Mouse (Mus musculus): ENCODE data around the gene Scube3.
A peak's percentile ranks its signal among the peaks of the same experiment; 100 is the strongest.

Gene Scube3

DNA sequence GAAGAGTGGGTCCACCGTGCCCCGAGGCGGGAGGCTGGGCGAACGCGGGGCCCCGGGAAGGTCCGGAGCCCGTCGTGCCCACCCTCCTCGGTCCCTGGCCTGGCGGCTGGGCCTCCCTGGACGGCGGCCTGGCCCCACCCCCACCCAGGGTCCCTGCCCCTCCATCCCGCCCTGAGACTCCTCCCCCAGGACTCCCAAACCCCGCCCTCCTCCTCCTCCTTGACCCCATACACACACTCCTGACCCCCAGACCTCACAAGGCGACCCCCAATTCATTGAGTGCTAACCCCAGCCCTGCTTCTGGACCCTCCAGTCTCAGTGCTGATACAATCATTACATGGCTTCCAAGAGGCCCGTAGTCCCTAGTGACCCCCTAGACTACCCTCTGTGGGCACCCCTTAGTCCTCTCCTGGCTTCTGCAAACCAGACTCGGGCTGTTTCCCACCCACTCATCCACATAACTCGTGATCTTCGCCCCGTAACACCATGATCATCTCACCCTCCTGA is 35.7 kb downstream of the Scube3 start:
- DNase-seq (ENCODE audit: low spot score in 2 of 2) = peak in 1 of 2 experiments; percentile 16

- no peak for DNase-seq (ENCODE audit: low spot score in 2 of 2)
Observed at GRCm38 (mm10) chr17:28180331-28180730, 38.4 kb downstream of the Scube3 start.

- DNase-seq (ENCODE audit: low spot score in 2 of 2) = peak in 1 of 2 experiments; percentile 13
Observed at GRCm38 (mm10) chr17:28180783-28181544, 39.0 kb downstream of the Scube3 start.

DNA sequence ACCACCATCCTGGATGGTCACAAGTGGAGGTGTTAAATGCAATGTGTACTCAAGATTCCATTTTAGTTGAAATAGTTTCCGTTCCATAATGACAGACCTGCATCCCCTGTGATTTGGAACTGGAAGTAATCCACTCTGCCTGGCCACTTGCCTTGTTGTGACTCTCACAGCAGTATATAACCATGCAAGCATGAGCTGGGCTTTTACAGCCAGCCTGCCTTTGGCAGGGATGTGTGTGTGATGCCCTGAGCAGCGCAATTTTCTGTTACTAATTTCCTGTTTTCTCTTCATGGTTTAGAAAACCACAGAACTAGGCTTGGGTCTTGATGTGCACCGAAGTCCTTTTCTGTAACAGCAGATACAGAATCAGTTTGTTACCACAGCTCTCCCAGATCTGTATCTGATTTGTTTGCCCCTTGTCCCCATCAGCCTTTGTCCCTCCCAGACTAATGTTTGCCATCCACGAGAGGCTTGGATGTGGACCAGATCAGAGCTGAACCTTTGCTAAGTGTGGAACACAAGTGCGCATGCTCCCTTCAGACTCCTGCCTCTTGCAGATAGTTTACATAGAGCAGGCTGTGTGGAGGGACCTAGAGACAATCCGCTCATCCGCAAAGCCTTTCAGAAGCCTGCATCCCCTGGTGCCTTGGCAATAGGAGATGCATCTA is 43.2 kb downstream of the Scube3 start:
- no peak for DNase-seq (ENCODE audit: low spot score in 2 of 2)

DNA sequence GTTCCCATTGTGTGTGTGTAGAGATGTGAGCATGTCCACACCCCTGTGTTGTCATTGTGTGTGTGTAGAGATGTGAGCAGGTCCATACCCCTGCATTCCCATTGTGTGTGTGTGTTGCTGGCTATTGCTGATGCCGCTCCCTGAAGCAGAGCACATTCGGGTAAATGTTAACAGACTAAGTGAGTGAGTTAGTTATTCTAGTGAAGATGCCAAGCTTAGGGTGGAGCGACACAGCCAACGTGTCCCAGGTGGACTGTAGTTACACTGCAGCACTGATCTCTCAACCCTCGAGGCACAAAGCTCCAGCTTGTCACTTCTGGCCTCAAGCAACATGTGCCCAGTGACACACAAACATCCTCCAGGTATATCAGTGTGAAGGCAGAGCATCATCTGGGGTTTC is 46.4 kb downstream of the Scube3 start:
- DNase-seq (ENCODE audit: low spot score in 2 of 2) = no peak

DNA sequence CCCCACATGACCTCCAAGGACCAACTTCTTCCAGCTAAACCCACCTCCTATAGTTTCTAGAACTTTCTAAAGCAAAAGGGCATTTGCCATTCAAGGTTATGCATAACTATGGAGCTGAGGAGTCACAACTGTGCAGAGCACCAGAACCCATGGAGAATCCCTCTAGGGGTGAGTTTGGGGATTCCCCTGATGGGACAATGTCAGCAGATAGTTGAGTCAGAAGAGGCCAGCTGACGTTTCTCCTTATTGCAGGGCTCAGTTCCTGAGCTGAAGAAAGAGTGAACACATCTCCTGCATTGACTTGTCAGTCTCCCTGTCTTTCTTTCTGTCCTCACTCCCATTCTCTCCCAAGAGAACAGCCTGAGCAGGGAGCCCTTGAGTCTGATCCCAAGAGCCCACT is 50.8 kb downstream of the Scube3 start:
- DNase-seq (ENCODE audit: low spot score in 2 of 2) = no peak

GRCm38 (mm10) chr17:28193559-28193958 is 51.6 kb downstream of the Scube3 start:
- no peak for DNase-seq (ENCODE audit: low spot score in 2 of 2)

DNA sequence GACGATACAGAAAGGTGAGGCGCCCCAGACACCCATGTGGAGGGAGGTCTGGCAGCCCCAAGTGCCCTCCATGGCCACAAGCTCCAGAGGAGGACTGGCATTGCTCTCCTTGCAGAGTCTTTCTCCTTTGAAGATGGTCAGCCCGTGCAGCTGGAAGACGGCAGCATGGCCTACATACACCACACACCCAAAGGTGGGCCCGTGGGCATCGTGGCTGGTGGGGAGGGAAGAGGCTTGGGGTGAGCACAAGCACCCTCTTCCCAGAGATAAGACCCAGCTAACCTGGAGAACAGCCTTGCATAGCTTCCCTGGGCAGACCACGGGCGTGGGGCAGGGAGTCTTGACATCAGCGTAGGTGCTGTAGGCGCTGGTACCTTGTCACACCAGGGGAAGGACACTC is 53.1 kb downstream of the Scube3 start:
- DNase-seq (ENCODE audit: low spot score in 2 of 2) = no peak

DNA sequence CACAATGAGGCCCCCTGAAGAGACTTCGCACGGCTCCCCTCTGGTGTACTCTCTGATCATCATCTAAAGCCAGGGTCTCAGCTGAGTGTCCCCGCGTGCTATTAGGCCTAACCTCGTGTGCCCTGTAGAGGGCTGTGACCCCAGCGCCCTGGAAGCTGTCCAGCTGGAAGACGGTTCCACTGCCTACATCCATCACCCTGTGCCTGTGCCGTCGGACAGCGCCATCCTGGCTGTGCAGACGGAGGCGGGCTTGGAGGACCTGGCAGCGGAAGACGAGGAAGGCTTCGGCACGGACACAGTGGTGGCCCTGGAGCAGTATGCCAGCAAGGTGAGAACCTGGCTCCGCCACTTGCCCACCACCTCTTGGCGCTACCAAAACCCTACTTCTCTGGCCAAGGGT is 55.7 kb downstream of the Scube3 start:
- DNase-seq (ENCODE audit: low spot score in 2 of 2) = no peak

- DNase-seq (ENCODE audit: low spot score in 2 of 2) = no peak
Observed at GRCm38 (mm10) chr17:28201982-28202381, 60.0 kb downstream of the Scube3 start.

DNA sequence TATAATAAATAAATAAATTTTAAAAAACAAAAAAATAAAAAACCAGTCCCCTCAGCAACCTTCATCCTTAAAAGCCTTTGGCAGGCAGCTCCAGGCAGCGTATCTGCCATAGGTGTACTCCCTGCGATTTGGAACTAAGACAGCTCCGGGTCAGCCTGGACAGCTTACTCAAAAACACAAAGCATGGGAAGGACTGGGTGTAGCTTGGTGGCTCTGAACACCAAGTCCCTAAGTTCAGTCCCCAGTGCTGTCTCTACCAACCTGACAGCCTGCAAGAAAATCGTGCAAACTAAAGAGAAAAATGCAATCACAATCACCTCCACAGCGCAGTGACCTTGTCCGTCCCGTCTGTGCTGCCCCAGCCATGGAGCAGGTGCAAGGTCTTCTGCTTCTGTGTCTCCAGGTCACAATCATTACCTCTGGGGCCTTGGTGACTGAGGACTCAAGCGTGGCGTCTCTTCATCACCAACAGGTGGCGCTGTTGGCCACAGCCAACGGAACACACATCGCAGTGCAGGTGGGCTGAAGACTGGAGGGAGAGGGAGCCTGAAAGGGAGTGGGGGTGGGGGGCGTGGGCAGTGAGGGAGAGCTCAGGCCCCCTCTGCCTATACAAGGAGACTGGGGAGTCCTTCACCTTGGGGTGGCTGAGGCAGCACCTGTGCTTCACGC is 62.2 kb downstream of the Scube3 start:
- peak in 1 of 2 experiments; percentile 26 for DNase-seq (ENCODE audit: low spot score in 2 of 2)

GRCm38 (mm10) chr17:28205443-28205842 is 63.5 kb downstream of the Scube3 start:
- DNase-seq (ENCODE audit: low spot score in 2 of 2) = no peak

DNA sequence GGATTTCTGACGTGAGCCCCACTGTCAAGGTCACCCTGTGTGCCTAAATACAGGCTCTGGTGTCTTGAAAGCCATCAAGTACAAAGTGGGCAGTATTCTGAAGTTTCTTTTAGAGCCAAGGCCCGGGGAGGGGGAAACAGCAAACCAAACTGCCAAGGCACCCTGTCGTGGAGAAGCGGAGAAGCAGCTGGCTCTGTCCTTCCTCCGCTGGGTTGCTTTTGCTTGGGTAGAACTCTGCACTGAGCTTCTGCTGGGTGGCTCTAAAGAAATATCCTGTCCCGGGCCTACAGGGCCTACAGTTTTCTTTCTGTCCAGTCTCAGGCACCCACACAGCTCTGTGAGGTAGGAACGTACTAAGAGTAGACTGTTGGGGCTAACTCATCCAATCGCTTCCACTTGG is 65.2 kb downstream of the Scube3 start:
- no peak for DNase-seq (ENCODE audit: low spot score in 2 of 2)

DNA sequence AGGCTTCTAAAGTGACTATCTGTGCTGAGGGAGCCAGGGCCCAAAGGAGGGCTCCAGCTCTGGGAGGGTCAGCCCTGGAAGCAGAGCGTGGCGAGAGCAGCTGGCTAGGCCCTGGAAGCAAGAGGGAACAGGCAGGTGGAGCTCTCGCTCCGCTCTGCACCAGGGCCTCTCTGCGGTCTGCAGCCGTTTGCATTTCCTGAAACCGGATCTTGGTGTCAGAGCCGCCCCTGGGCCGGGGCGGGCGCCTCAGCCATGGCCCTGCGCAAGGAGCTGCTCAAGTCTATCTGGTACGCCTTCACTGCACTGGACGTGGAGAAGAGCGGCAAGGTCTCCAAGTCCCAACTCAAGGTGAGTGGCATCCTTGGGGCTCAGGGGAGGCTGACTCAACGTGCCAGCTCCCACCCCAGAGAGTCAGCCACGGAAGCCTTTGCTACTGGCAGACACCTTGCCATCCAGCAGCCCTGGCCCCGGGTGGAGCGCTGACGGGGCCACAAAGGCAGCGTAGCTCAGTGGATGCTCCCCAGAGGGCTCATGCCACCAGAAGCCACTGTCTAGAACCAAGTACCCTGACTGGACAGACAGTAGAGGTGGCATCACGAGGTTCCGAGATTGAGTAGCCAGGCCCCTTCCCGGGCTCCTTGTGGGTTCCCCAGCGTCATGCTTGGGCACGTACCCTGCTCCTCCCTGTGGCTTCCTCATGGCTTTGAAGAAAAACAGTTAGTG is 65.8 kb downstream of the Scube3 start, which contains the start of gene Def6:
Gene Def6, plus strand, starts transcription at position 188 of the 723 bp plus-strand sequence.
- DNase-seq (ENCODE audit: low spot score in 2 of 2) = peak; percentile 80 to 83

DNA sequence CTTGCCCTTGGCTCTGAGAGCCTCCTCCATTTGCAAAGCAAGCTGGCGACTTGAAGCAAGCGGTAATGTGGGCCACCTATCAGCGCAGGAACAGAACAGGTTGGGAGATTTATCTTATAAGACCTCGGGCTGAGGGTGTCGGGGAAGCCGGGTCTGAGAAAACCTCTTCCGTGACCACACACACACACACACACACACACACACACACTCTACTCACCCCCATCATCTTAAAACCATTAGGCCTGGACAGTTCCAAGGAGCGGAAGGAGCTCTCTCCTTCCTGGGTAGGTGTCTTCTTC is 66.3 kb downstream of the Scube3 start:
- DNase-seq (ENCODE audit: low spot score in 2 of 2) = no peak

DNA sequence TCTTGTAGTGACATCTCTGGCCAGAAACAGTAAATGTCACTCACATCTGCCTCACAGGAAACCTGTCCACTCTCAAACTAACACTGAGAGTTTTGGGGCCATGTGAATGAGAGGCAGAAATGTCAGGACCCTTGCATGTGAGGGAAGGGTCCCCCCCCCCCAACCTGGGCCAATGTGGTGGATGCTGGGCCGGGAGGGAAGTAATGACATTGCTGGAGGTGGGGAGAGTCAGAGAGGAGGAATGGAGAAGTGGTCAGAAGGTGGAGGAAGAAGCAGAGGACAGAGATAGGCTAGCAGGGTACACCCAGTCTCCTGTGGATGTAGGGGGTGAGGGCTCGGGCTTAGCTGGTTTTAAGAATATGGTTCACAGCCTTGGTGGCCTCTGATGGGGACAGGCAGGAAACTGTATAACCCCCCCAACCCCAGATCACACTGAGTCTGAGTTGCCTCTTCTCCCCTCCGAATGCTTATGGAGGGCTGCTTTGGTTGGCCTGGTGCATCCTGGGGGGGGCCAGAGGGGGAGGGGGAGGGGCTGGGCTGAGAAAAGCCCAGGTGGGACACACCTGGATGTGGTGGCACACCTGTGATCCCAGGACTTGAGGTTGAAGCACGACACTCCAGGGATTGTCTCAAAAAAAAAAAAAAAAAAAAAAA is 67.6 kb downstream of the Scube3 start:
- DNase-seq (ENCODE audit: low spot score in 2 of 2) = no peak

DNA sequence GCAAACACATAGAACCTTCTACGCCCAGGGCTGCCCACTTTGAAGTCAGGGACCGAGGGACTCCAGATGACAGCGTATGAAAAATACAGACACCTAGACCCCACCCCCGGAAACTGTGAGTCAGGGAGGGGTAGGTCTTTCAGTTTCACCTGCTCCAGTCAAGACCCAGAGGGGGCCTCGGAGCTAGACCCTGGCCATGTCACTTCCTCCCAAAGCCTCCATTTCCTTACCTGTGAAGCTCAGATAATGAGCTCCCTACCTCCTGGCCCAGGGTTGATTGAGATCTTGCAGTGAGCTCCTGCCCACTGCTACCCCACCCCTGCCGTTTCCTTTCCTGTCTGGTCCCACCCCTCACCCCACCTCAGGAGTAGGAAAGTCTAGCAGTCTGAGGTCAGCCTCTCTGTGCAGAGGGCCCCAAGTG is 70.0 kb downstream of the Scube3 start:
- DNase-seq (ENCODE audit: low spot score in 2 of 2) = no peak

GRCm38 (mm10) chr17:28212391-28212790 is 70.5 kb downstream of the Scube3 start:
- DNase-seq (ENCODE audit: low spot score in 2 of 2) = no peak

- no peak for DNase-seq (ENCODE audit: low spot score in 2 of 2)
Observed at GRCm38 (mm10) chr17:28213236-28213635, 71.3 kb downstream of the Scube3 start.

- DNase-seq (ENCODE audit: low spot score in 2 of 2) = no peak
Observed at GRCm38 (mm10) chr17:28216791-28217190, 74.8 kb downstream of the Scube3 start.

Measured in urinary bladder, postnatal 36 days (tissue).